Mouse (Mus musculus) liver, embryonic 14.5 days (tissue): ENCODE results near the gene Atp8a2. TPM values are rescaled to one million over a fixed set of nuclear protein-coding genes. Genes with fewer than 3 reads are reported as not detected.

Source experiments
- ATAC-seq: fragments of 200-750 bp; cut with Nextera tagmentation; 2 replicates; pipeline ENCODE4 v1.8.0; 2017; ENCODE audit warnings: moderate number of reproducible peaks, mild to moderate bottlenecking, moderate library complexity; ENCODE audit not compliant: insufficient read depth
- DNase-seq, 3 experiments: peaks; one replicate each; pipeline ENCODE4 v3.0.0-alpha.2; 2012 to 2013; ENCODE audit warnings: low read depth in 3 of 3, low spot score in 3 of 3
- H3K27ac ChIP-seq: fragments of 300-500 bp; sonication (generic); 2 replicates; pipeline ENCODE4 v1.5.1; 2014; ENCODE audit warnings: moderate library complexity, mild to moderate bottlenecking, control low read depth, inconsistent platforms
- H3K27me3 ChIP-seq: fragments of 300-500 bp; sonication (generic); 2 replicates; pipeline ENCODE4 v1.6.1; 2014; ENCODE audit warnings: mild to moderate bottlenecking, low read length, moderate library complexity; ENCODE audit not compliant: control insufficient read depth, insufficient read depth
- H3K36me3 ChIP-seq: fragments of 300-500 bp; sonication (generic); replicated peaks from 2 replicates; pipeline ENCODE4 v1.6.1; 2014; ENCODE audit warnings: low read depth; ENCODE audit not compliant: control insufficient read depth, insufficient read depth
- H3K4me1 ChIP-seq, 2 experiments: fragments of 200-500 bp in 1 of 2; fragments of 300-500 bp in 1 of 2; sonication (generic) in 1 of 2; replicated peaks; 2 replicates each; pipeline ENCODE4 v1.6.1; 2012 to 2014; ENCODE audit warnings: antibody characterized with exemption in 1 of 2, inconsistent platforms in 1 of 2, low read length in 1 of 2; ENCODE audit not compliant: control insufficient read depth in 2 of 2, insufficient read depth in 2 of 2
- H3K4me2 ChIP-seq: fragments of 300-500 bp; sonication (generic); 2 replicates; pipeline ENCODE4 v1.6.1; 2014; ENCODE audit warnings: low read depth, mild to moderate bottlenecking, control low read depth, moderate library complexity
- H3K4me3 ChIP-seq, 2 experiments: fragments of 200-500 bp in 1 of 2; fragments of 300-500 bp in 1 of 2; sonication (generic) in 1 of 2; 2 replicates each; pipeline ENCODE4 v1.5.1; 2012 to 2014; ENCODE audit warnings: low read depth in 2 of 2, low read length in 2 of 2, mild to moderate bottlenecking in 2 of 2, control low read depth in 1 of 2, inconsistent platforms in 1 of 2, moderate library complexity in 1 of 2; ENCODE audit not compliant: insufficient read depth in 1 of 2
- H3K9ac ChIP-seq: fragments of 300-500 bp; sonication (generic); replicated peaks from 2 replicates; pipeline ENCODE4 v1.6.1; 2014; ENCODE audit warnings: mild to moderate bottlenecking, control low read depth, moderate library complexity
- H3K9me3 ChIP-seq: fragments of 300-500 bp; sonication (generic); 2 replicates; pipeline ENCODE4 v1.6.1; 2016; ENCODE audit warnings: low read length, mixed read lengths; ENCODE audit not compliant: control insufficient read depth
- CTCF ChIP-seq: IDR thresholded peaks from 2 replicates; pipeline ENCODE4 v1.5.1; 2016; ENCODE audit warnings: antibody characterized with exemption, low read depth, control low read depth
- EP300 ChIP-seq: IDR thresholded peaks from 2 replicates; pipeline ENCODE4 v1.6.1; 2016; ENCODE audit warnings: antibody characterized with exemption, low read depth
- WGBS: fragments of 180-500 bp; shearing (Covaris S2); extraction: QIAGEN DNeasy Blood & Tissue Kit; methylation state at CpG from one replicate; pipeline ENCODE4 v1.1.7; 2014; ENCODE audit not compliant: insufficient replicate concordance; 5-methylcytosine and 5-hydroxymethylcytosine counted together
- polyA plus RNA-seq, 2 experiments: library from polyadenylated mRNA; depleted of rRNA in 1 of 2; stranded (reverse) in 1 of 2; unstranded in 1 of 2; fragments of >200 nt; fragmentation: Nextera tagmentation in 1 of 2; extraction: Ambion mirVana in 1 of 2; gene quantifications; 2 replicates each; pipeline versions ENCODE4 v1.2.1 to v1.2.3; 2012 to 2014

Gene Atp8a2
- polyA plus RNA-seq, 2 experiments = 0.51 to 1.8 TPM

GRCm38 (mm10) chr14:59890818-59891217, 306.2 kb downstream of the Atp8a2 start:
- no peak overlapping the region for H3K9ac ChIP-seq
- H3K9me3 ChIP-seq = no peaks in the 10 kb centered on the region
- 56% methylated on average over 5 of the region's 5 CpGs for WGBS
- H3K4me1 ChIP-seq = no peaks in the 10 kb centered on the region
- no peaks in the 10 kb centered on the region for H3K36me3 ChIP-seq
- DNase-seq (no peak), ATAC-seq (no peak)
- TF ChIP-seq EP300 = no peak
- no peak for TF ChIP-seq CTCF
- H3K4me3 ChIP-seq = no peak overlapping the region
- H3K27me3 ChIP-seq = no peaks in the 10 kb centered on the region
- H3K4me2 ChIP-seq = no peak overlapping the region
- H3K27ac ChIP-seq = no peak overlapping the region

DNA sequence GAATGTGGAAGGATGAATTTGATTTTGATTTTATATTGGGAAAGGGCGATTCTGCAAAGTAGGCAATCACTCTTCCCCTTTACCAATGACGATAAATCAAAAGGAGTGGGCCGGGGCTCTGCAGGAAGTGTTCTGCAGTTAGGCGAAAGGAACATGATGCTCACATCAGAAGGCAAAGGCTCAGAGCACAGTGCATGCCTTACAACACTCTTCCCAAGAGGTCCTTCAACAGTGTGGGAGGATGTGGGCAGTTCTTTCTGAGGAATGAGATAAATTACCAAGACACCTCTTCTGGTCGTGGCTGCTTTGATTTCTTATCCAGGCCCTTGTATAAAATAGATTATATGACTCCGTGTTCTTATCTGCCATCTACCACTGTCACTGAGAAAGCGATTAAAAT, 306.9 kb downstream of the Atp8a2 start:
- no peak for ATAC-seq
- WGBS = 40% methylated on average over 7 of the region's 7 CpGs
- no peak overlapping the region for H3K9ac ChIP-seq
- no peaks in the 10 kb centered on the region for H3K9me3 ChIP-seq
- H3K4me3 ChIP-seq = no peak overlapping the region
- H3K4me2 ChIP-seq = no peak overlapping the region
- no peak overlapping the region for H3K27ac ChIP-seq
- no peaks in the 10 kb centered on the region for H3K4me1 ChIP-seq
- no peaks in the 10 kb centered on the region for H3K27me3 ChIP-seq
- no peaks in the 10 kb centered on the region for H3K36me3 ChIP-seq
- DNase-seq = no peak
- TF ChIP-seq EP300 = no peak
- no peak for TF ChIP-seq CTCF

DNA sequence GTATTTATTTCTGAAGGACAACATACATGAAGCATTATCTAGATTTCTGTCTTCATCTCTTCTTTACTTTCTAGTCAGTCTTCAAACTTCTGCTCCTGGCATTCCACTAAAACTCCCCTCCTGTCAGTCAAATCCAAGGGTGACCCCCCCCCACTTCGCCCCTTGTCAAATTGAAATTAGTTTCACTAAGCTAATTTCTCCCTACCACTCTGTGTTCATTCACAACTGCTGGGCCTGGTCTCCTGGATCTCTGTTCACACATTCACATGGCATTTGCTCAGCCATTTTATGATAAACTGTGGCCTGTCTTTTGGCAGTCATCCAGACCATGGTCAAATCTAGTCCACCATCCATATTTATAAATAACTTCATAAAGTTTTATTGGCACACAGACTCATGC, 308.5 kb downstream of the Atp8a2 start:
- Histone ChIP-seq H3K27ac (no peak overlapping the region), H3K36me3 (no peaks in the 10 kb centered on the region), H3K27me3 (no peaks in the 10 kb centered on the region), H3K4me1 (no peaks in the 10 kb centered on the region), H3K4me3 (no peak overlapping the region), H3K9me3 (no peaks in the 10 kb centered on the region), H3K9ac (no peak overlapping the region), H3K4me2 (no peak overlapping the region)
- 67% methylated on average over 1 of the region's 1 CpGs for WGBS
- no peak for DNase-seq
- no peak for TF ChIP-seq CTCF
- no peak for TF ChIP-seq EP300
- ATAC-seq = no peak

DNA sequence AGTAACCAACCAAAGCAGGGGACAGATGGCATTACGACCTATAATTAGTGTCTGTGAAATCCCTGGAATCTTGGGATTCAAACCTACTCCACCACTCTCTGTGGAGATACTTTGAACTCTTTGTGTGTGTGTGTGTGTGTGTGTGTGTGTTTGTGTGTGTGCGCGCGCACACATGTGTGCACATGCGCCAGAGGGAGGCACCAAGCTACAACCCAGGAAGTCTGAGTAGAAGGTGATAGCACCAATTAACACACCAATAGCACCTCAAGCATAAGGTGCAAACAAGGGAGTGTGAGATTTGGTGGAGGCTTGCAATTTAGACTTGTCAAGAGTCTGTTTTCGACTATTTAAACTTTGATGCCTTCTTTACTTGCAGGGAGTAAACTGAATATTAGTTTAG, 308.9 kb downstream of the Atp8a2 start:
- Histone ChIP-seq H3K4me1 (no peaks in the 10 kb centered on the region), H3K9ac (no peak overlapping the region), H3K4me3 (no peak overlapping the region), H3K36me3 (no peaks in the 10 kb centered on the region), H3K27ac (no peak overlapping the region), H3K4me2 (no peak overlapping the region), H3K9me3 (no peaks in the 10 kb centered on the region), H3K27me3 (no peaks in the 10 kb centered on the region)
- 73% methylated on average over 6 of the region's 6 CpGs for WGBS
- ATAC-seq (no peak), DNase-seq (no peak)
- TF ChIP-seq CTCF (no peak), EP300 (no peak)

- Histone ChIP-seq H3K36me3 (no peaks in the 10 kb centered on the region), H3K4me1 (no peaks in the 10 kb centered on the region), H3K27ac (no peak overlapping the region), H3K9me3 (no peaks in the 10 kb centered on the region), H3K27me3 (no peaks in the 10 kb centered on the region), H3K9ac (no peak overlapping the region), H3K4me2 (no peak overlapping the region), H3K4me3 (no peak overlapping the region)
- no peak for TF ChIP-seq EP300
- no peak for TF ChIP-seq CTCF
- DNase-seq = no peak
- ATAC-seq = no peak
- 39% methylated on average over 15 of the region's 15 CpGs for WGBS
Observed at GRCm38 (mm10) chr14:59887061-59887861, 309.7 kb downstream of the Atp8a2 start.
